Mouse (Mus musculus) gastrocnemius, postnatal 36 days (tissue): Measurements from ENCODE around the gene Sdk2. TPM values are rescaled to one million over a fixed set of nuclear protein-coding genes. Genes with fewer than 3 reads are reported as not detected.
A peak's percentile ranks its signal among the peaks of the same experiment; 100 is the strongest.

Experiments
- DNase-seq, 2 experiments: peaks; one replicate each; pipeline ENCODE4 v3.0.0; 2022
- intact Hi-C: fragments of 180-260 bp; cut with DNase I; formaldehyde crosslinking; loops from one replicate; pipeline ENCODE4 v1.15.1; 2025
- total RNA-seq, 2 experiments: library from RNA; stranded (reverse); gene quantifications; 2 replicates each; pipeline ENCODE4 v1.2.3; 2021

The Sdk2 gene
- total RNA-seq, 2 experiments from 2014 or later: 0.54 to 0.59 TPM

GRCm38 (mm10) chr11:113865627-113866026 is 201.2 kb downstream of the Sdk2 start:
- intact Hi-C loops: loop anchor here (2.0 to 5.0 kb wide), 3 partner anchors 202 to 771 kb away; partner anchors contain the start of gene Sdk2
- peak; percentile 76 to 78 for DNase-seq

DNA sequence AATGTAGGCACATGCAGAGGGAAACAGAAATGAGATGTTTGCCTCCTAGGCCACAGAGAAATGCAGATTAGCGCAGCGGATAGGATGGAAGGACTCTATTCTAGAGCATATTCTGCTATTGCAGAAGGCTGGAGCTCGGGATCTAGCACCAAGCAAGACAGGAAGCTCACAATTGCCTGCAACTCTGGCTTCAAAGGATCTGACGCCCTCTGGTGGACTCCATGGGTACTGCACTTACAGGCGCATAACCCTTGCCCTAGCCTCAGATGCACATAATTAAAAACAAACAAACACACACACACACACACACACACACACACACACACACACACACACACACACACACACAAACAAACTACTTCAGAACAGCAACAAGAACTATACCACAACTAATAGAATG is 203.4 kb downstream of the Sdk2 start:
- DNase-seq: no peak

GRCm38 (mm10) chr11:113855661-113856060 is 211.2 kb downstream of the Sdk2 start:
- no peak for DNase-seq
- intact Hi-C loops: no loop called here

More for the DNA sequence above, 203.4 kb downstream of the Sdk2 start:
- intact Hi-C loops: no loop called here

DNA sequence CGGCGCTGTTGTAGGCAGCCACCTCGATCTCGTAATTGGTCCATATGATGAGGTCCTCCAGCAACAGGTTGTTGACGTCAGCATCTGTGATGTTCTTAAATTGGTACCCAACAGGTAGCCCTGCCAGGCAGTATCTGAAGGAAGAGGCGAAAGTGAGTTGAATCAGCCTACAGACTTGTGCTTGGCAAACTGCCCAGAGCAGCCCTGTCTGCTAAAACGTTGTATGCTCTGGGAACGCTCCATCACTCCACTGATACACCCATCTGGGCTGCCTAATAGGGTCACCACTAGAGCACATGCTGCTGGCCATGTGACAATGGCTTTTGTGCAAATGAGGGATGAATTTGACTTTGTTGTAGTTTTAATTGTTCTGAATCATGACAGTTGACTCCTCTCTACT is 215.1 kb downstream of the Sdk2 start:
- intact Hi-C loops: no loop called here
- no peak for DNase-seq

- DNase-seq: no peak
- intact Hi-C loops: no loop called here
Measured at GRCm38 (mm10) chr11:113849322-113849721, 217.5 kb downstream of the Sdk2 start.

GRCm38 (mm10) chr11:113843920-113844319 is 222.9 kb downstream of the Sdk2 start:
- DNase-seq: no peak
- intact Hi-C loops: no loop called here

DNA sequence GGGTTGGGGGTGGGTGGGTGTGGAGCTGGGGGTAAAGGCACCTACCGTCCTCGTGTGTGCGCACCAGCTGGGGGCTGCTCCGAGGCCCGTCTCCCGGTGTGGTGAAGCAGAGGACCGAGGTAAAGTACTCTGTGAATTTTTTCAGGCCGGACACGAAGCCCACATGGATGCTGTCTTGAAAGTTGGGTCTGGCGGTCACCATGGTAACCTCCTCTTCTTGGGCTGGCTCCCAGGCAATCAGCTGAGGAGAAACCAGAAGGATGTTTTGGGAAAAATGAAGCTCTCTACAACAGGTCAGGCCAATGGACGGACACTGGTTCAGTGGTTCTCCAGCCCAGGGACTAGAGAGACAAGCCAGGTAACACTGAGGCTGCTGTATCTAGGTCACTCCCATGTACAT is 224.0 kb downstream of the Sdk2 start:
- DNase-seq: no peak
- intact Hi-C loops: no loop called here

GRCm38 (mm10) chr11:113831608-113832007 is 235.2 kb downstream of the Sdk2 start:
- intact Hi-C loops: no loop called here
- no peak for DNase-seq

DNA sequence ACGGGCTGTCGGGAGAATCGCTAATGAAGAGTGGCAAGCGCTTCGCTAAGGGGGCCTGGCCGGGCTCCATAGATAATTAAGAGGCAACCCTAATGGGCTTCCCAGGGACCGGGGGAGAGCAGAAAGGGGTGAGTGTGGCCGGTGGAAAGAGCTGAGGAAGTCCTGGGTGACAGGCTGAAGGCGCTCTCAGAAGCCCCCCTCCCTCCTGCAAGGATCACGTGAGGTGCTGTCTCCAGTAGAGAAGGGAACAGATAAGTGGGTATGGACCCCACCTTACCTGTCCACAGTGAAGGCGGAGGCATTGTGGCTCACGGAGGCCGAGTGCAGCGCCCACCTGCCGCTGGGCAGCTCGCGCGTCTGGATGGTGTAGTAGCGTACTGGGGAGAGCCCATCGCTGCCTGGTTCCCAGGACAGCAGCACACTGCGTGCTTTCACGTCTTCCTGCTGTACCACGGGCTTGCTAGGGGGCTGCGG is 238.7 kb downstream of the Sdk2 start:
- intact Hi-C loops: no loop called here
- DNase-seq: no peak

DNA sequence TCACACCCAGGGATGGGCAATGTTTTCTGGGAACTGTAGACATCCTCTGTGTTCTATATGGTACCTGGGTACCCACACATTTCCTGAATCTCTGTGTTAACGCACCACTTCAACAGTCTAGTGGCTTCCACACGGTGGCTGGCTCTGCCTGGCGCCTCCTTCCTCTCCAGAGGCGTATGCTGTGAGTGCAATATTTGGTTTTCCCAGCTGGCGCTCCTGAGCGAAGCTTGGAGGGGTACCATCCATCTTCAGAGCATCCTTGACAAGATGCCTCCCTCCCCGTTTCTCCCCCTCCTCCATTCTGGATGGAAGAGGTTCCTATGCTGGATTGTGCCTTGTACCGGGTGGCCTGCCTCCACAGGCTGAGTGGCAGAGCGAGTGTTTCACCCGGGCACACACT is 246.8 kb downstream of the Sdk2 start:
- intact Hi-C loops: no loop called here
- DNase-seq: no peak

DNA sequence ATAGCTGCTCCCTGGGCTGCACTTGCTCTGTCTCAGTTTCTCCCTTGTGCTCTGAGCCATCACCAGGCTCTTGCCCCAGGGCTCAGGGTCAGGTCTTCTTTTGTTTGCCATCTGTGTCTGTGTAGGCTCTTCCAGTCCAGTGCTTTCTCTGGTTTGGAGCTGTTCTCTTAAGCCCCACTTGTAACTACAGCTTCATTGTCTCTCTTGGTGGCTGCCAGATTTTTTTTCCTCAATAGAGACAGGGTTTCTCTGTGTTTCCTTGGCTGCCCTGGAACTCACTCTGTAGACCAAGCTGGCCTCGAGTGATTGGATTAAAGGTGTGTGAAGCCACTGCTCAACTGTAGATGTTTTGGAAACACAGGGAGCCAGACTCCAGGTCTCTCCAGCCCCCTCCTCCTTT is 247.8 kb downstream of the Sdk2 start:
- intact Hi-C loops: loop anchor here (10.0 kb wide), 1 partner anchor 634 kb away; no protein-coding TSS in a partner anchor
- DNase-seq: no peak

GRCm38 (mm10) chr11:113816971-113817548 is 249.8 kb downstream of the Sdk2 start:
- intact Hi-C loops: loop anchor here (10.0 kb wide), 1 partner anchor 632 kb away; no protein-coding TSS in a partner anchor
- no peak for DNase-seq

GRCm38 (mm10) chr11:113816439-113816838 is 250.4 kb downstream of the Sdk2 start:
- intact Hi-C loops: loop anchor here (10.0 kb wide), 1 partner anchor 632 kb away; no protein-coding TSS in a partner anchor
- no peak for DNase-seq

GRCm38 (mm10) chr11:113811546-113812339 is 255.1 kb downstream of the Sdk2 start:
- no peak for DNase-seq
- intact Hi-C loops: loop anchor here (1.0 to 10.0 kb wide), 4 partner anchors 61 to 627 kb away; partner anchors contain the start of genes Cdc42ep4 and Cog1

DNA sequence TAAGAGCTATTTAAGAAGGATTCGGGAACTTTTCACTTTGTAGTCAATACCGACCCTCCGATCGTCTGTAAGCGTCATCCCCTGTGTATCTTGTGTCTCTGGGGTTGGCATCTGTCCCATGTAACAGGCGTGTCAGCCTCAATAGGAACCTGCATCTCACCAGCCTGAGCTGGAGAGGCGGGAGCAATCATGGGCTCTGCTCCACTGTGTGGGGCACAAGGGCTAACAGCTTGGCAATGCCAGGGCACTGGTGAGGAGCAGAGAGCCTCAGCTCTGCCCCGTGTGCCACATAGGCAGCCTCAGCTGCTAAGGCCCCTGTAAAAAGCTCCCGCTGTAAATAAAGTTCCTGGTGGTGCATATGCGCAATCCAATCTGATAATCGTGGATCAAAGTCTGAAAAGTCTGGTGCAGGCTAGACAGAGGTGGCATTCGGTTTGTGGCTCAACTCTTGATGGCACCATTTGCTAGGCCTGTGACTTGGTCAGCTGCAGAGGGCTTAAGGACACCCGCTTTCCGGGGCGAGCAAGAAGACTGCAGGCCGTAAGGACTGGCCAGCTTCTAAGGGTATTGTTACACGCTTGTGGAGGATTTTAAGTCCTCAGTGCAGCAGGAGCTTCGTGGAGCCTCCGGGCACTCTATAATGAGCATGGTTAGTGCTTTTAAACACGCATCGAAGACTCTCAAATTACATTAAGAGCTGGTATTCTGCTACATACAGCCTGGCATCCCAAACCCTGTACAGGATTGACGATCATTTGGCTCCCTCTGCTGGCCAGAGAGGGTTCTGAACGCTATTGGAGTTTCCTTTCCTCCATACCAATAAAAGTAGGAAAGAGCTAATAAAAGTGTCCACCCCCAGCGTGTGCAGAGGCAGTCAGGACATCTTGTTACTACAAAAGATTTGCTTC is 256.0 kb downstream of the Sdk2 start:
- intact Hi-C loops: loop anchor here (1.0 to 10.0 kb wide), 4 partner anchors 60 to 626 kb away; partner anchors contain the start of genes Cdc42ep4 and Cog1
- DNase-seq: peak; percentile 63 to 67

- intact Hi-C loops: no loop called here
Measured at GRCm38 (mm10) chr11:113807086-113807485, 259.8 kb downstream of the Sdk2 start.

GRCm38 (mm10) chr11:113806382-113807077 is 260.3 kb downstream of the Sdk2 start:
- no peak for DNase-seq
- intact Hi-C loops: no loop called here

More at GRCm38 (mm10) chr11:113807086-113807485, 259.8 kb downstream of the Sdk2 start:
- DNase-seq: peak in 1 of 2 experiments; percentile 40

DNA sequence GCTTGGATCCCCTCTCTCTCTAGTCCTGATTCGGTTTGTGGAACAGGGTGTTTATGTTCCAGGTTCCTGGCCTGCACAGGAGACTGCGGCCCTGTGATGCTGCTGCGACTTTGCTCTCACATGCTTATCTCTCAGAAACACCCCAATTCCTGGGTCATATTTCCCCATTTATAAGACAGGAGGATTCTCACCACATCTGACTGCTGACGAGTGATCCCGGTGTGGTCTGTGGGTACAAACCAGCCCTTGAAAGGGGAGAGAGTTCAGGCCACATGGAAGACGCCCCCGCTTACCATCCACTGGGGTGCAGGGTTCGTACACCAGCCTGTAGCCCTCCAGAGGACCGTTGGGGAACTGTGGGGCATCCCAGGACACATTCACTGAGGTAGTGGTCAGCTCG is 260.9 kb downstream of the Sdk2 start:
- no peak for DNase-seq
- intact Hi-C loops: no loop called here

- intact Hi-C loops: no loop called here
- DNase-seq: no peak
Measured at GRCm38 (mm10) chr11:113803321-113803941, 263.4 kb downstream of the Sdk2 start.
